Mouse (Mus musculus) adrenal gland, postnatal 4 days (tissue): ENCODE results near the gene Cdkn1c. TPM values are rescaled to one million over a fixed set of nuclear protein-coding genes. Genes with fewer than 3 reads are reported as not detected.

Source experiments
- DNase-seq, 2 experiments: peaks; one replicate each; pipeline ENCODE4 v3.0.0; 2021 to 2022; ENCODE audit warnings: low spot score in 2 of 2, mixed read lengths in 2 of 2
- total RNA-seq, 2 experiments: library from RNA; stranded (reverse); gene quantifications; 2 replicates each; pipeline ENCODE4 v1.2.3; 2021

Gene Cdkn1c
- total RNA-seq, 2 experiments from 2014 or later: 1,384 to 1,531 TPM

DNA sequence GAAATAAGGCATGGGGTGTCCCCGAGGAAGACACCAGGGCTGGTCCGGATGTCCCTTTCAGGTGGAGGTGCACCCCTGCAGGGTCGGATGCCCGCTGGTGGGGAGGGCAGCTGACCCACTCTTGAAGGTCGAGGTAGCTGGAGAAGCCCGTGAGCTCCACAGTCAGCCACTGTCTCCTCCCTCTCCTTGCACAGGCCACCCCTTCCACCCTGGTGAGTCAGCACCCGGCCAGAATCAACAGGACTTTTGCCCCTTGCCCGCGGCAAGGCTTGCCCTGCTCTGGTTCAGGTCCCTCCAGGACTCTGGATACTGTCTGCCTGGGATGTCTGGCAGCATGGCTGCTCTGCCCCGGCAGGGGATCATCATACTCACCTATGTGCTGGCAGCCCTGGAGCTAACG is 15.0 kb upstream of the Cdkn1c start:
- no peak for DNase-seq

- DNase-seq: no peak
These were observed 14.0 kb upstream of the Cdkn1c start for GRCm38 (mm10) chr7:143474811-143475210.

- DNase-seq: no peak
These were observed 12.7 kb upstream of the Cdkn1c start, which contains the start of gene Slc22a18 for GRCm38 (mm10) chr7:143473347-143474101. Gene Slc22a18 (plus strand): TSS chr7:143473736.

GRCm38 (mm10) chr7:143469946-143470345 is 9.1 kb upstream of the Cdkn1c start:
- DNase-seq: peak in 1 of 2 experiments; percentile 67

DNA sequence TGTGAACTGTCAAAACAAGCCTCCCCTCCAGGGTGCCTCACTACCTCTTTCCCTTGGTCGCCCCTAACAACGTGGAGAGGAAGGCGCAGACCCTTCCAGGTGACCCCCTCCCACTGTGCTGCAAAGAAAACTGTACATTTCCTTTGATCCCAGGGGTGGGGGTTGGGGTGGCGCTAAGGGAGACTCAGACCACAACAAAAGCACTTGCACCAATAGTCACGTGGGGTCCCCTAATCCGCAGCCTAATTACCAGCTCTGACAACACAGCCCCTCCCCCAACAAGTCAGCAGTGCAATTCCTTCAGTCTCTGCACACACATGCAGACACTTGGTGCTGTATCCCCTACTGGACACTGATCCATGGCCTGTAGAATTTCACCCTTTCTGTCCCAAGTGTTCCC is 6.9 kb upstream of the Cdkn1c start:
- no peak for DNase-seq

DNA sequence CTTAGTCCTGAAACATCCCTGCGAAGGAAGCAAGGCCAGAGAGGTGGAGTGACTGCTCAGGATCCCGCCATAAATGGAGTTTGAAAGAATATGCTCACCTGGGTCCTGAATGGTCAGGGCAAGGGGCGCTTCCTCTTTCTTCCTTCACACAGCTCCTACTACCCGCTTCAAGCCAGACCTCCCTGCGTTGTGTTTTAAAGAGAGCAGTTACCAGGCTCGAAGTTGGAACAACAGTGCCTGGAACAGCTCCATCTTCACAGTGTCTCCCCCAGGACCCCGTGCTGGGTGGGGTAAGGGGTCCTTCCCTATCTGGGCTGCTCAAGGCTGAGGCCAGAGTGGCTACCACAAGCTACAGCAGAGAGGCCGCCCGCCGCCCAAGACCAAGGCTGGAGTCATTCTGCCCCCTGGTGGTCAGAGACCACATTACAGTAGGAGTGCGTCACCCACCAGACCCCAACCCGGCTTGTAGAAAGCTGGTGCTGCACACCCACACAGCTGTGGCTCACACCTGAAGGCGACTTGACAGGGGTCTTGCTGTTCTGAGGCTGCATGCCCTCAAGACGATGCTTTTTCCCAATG is 5.3 kb upstream of the Cdkn1c start:
- DNase-seq: peak; percentile 69

GRCm38 (mm10) chr7:143464811-143465560 is 4.1 kb upstream of the Cdkn1c start:
- peak in 1 of 2 experiments; percentile 36 for DNase-seq

DNA sequence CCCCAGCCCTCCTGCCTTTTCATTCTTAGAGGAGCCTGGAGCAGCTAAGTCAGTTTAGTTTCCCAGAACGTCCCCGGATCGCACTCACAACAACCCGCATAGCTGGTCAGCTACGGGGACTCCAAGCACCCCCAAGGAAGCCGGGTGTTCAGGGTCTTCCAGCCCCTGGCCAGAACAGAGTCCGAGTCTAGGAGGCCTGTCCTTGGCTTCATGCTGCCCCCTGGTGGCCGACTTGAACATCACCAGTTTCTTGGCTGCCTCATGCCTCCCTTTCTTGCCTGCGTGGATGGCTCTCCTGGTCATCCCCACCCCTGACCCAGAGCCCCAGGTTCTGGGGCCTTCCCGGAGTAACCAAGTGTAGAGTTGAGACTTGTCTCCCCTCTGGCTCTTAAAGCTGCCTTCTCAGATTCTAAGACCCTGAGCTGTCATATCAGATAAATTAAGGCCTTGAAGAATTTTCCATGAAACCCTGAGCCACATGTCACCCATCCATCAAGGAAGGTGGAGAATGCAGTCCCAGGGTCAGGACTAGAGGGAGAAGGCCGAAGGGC is 3.1 kb upstream of the Cdkn1c start:
- peak in 1 of 2 experiments; percentile 73 for DNase-seq

DNA sequence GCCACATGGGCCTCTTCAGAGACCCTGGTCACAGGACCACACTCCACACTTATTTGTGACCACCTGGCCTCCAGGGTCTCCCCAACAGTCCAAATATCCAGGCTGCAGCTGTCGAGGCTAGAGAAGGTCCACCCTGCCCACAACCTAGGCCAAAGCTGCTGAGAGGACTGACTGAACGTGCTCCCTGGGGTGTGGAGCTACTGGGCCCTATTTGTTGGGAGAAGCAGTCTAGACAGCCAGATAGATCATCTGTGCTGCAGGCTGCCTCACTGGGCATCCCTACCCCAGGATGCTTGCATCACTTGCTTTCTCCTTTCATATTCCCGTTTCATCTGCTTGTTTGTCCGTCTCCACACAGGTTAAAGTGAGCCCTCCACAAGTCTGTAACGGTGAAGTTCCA is 1.7 kb upstream of the Cdkn1c start:
- DNase-seq: no peak

GRCm38 (mm10) chr7:143461920-143462319 is 1.1 kb upstream of the Cdkn1c start:
- no peak for DNase-seq

- DNase-seq: no peak
These were observed 532 bp upstream of the Cdkn1c start for GRCm38 (mm10) chr7:143461294-143461870.

DNA sequence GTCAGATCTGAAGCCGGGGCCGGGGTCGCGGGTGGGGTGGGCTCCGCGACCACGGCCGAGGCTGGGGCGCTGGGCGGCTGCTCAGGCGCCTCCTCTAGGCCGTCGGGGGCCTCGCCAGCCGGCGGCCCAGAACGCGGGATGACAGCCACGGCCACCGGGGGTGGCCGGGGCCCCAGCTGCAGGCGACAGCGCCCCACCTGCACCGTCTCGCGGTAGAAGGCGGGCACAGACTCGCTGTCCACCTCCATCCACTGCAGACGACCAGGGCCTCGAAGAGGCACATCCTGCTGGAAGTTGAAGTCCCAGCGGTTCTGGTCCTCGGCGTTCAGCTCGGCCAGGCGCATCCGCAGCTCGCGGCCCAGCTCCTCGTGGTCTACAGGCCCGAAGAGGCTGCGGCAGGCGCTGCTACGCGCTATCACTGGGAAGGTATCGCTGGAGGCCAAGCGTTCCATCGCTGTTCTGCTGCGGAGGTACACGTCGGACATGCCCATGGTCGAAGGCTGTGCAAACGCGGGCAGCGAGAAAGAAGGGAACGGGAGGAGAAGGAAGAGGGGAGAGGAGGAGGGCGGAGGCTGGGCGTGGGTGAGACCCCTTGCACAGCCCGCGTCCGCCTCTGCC is 524 bp downstream of the Cdkn1c start:
- no peak for DNase-seq

DNA sequence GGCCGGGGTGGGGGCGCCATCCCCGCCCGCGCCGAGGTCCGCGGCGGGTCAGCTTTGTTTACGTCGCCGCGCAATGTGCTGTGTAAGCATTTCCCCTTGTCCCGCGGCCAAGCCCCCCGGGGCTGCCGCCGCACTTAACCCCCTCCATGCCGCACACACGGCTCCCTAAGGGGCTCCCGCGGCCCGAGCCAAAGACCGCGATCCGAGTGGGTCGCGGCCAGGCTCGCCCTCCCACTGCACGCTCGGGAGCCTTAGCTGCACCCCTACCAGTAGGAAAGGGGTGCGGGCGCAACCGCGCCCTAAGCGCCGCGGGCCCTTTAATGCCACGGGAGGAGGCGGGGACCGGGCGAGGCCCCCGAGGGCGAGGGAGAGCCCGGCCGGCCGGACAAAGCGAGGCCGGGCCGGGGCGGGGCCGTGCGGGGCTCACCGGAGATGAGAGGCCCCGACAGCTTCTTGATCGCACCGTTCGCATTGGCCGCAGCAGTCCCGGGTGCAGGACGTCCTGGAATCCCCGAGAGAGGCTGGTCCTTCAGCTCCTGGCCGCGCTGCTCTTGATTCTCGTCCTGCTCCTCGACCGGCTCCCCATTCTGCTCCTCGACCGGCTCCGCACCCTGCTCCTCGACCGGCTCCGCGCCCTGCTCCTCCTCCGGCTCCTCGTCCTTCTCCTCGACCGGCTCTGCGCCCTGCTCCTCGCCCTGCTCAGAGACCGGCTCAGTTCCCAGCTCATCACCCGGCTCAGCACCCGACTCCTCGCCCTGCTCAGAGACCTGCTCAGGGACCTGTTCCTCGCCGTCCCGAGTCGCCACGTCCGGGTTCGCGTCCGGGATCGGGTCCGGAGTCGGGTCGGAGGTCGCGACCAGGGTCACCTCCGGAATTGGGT is 1.3 kb downstream of the Cdkn1c start:
- no peak for DNase-seq

GRCm38 (mm10) chr7:143458963-143459331 is 1.9 kb downstream of the Cdkn1c start:
- DNase-seq: no peak

DNA sequence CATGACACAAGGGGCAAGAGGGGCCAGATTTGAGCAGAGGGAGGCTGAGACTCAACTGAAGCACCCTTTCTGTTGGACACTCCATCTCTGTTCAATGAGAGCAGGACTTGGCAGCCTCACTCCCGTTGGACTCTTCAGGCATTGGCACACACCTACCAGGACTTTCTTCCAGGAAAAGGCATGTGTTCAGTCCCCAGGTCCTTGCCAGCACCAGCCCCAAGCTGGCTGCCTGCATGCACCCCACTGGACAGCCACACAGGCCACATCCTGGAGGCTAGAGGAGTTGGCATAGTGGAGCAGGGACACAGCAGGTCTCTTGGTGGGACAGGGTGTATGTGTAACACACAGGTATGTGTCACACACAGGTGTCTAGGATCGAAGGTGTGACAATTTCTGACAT is 13.7 kb downstream of the Cdkn1c start:
- no peak for DNase-seq

DNA sequence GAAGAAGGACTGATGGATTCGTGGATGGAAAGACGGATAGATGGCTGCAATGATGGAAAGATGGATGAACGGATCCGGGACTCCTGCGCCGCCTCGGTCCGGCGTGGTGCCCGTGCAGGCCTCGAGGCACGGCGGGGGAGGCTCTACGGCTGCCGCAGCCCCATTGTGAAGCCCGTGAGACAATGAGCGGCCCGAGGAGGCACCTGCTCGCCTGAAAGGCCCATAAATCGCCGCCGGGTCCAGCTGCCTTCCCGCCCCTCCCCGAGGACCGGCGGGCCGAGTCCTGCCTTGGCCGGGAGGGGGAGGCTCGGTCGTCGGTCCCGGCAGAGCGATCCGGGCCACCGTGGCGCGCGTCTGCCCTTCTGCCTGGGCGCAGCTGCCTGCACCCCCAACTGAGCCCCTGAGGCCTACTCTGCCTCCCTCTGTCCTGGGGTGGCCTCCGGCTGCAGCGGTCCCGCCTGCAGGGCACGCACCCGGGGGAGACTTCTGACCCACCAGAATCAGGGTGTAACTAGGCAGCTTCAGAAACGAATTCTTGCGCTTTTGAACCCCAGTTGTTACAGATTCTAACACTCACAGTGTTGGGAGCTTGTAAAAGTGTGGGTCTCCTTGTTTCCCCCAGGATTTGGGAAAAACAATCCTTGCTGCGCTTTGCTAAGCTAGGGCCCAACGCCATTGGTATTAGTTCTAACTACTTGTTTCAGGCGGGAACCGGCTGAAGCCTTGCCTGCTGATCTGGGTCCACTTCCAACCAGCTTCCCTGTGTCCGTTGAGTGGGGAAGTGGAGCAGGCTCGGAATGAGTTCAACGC is 15.0 kb downstream of the Cdkn1c start:
- DNase-seq: no peak

DNA sequence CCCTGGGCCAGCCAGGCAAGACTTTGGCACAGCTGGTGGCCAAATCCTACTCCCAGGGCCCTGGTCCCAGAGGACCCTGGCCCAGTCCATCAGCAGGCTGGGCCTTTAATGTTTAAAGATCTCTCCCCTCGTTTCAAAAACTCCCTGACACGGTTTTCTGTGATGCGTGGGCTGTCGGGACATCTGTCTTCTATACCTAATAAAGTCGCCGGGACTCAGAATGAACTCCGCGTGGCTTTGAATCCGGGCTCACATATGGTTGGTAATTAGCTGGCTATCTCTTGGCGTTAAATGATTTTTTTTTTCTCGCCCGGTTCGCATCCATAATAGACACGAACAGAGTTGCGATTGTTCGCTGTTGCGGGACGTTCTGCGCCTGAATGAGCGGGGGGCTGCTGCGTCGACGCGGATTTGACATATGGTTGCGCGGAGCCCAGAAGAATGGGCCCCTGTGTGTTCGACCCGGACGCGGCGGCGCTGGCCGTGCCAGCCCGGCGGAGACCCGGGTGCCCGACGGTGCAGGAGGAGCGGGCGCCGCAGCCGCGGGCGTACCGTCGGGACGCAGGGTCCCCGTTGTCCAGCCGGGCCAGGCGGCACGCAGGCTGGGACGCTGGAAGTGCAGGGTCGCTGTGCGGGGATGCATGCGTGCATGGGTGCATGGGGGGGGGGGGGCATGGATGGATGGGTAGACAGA is 15.7 kb downstream of the Cdkn1c start:
- no peak for DNase-seq

DNA sequence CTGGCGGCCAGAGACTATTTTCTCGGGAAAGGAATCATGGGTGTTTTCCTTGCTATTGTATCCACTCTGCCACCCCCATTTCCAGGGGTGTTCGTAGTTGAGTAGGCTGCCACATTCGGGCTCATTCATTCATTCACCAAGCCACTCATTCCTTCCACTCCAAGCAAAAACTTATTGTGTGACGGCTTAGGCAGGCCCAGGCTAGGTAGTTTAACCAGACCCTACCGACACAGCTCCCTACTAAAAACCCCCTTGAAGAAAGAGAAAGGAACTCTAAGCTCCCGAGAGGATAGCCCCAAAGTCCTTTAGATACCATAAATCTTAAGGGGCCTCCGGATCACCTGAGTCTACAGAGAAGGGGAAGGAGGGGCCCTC is 16.3 kb downstream of the Cdkn1c start:
- DNase-seq: no peak

DNA sequence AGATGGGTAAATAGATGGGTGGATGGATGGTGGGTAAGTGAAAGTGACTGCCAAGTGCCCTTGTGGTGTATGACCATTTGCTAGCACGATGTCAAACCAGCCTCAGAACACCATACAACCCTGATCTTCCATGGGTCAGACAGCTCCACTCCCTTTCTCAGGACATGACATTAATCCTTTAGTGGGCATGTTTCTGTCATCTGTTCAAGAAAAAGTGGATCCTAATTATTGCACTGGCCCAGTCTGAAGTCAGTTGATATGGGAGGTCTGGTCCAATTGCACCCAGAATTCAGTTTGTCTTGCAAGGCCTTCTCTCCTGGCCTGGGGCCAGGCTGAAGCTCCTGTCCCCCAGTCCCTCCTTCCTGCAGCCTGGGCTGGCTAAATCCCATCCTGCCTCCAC is 21.9 kb downstream of the Cdkn1c start:
- DNase-seq: no peak
